Mouse (Mus musculus): ENCODE results near the gene Nip7. TPM values are rescaled to one million over a fixed set of nuclear protein-coding genes. Genes with fewer than 3 reads are reported as not detected.

Nip7 gene
- total and polyA plus RNA-seq, 3 experiments: 166 to 231 (median 226) TPM

DNA sequence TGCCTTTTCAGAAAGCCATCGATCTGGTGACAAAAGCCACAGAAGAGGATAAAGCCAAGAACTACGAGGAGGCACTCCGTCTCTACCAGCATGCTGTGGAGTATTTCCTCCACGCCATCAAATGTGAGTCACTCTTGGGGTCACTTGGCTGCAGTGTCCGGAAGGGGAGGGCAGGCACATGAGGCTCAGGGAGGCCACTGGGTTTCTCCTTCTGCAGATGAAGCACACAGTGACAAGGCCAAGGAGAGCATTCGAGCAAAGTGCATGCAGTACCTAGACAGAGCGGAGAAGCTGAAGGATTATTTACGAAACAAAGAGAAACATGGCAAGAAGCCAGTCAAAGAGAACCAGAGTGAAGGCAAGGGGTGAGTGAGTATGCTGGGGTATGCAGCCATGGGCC is 20.1 kb upstream of the Nip7 start:
- Histone ChIP-seq H3K4me1 (ENCODE audit: control insufficient read depth in 1 of 2, insufficient read depth in 2 of 2) (peaks cover 12 to 28% of the 10 kb centered on the region in 2 experiments), H3K4me3 (replicated peaks in 1 of 3; ENCODE audit: low read depth in 2 of 3, low read length in 2 of 3, poor library complexity in 1 of 3) (no peak overlapping the region), H3K9ac (ENCODE audit: insufficient read depth, low read depth) (no peak overlapping the region), H3K4me2 (ENCODE audit: insufficient read depth, low read depth, poor library complexity, severe bottlenecking) (no peak overlapping the region), H3K27ac (ENCODE audit: insufficient read depth, low read depth) (no peak overlapping the region), H3K79me2 (replicated peaks; ENCODE audit: control insufficient read depth, extremely low read depth, insufficient read depth, poor library complexity, severe bottlenecking) (peaks cover 16% of the 10 kb centered on the region; the same call in 1 of the 2 replicates), H3K27me3 (replicated peaks) (no peaks in the 10 kb centered on the region), H3K9me3 (replicated peaks; ENCODE audit: low read length) (no peaks in the 10 kb centered on the region), H3K36me3 (replicated peaks in 1 of 2; ENCODE audit: control insufficient read depth in 1 of 2, insufficient read depth in 1 of 2, low read length in 1 of 2) (peaks cover 29 to 51% of the 10 kb centered on the region in 2 experiments)
- dilution Hi-C loops (cut with MboI; ENCODE audit: extremely low pct_ligation_motif_present, extremely low pct_unique_long_range_greater_than_20kb, low sequenced_read_pairs) (no loop called here), in situ Hi-C loops (cut with MboI; ENCODE audit: low pct_ligation_motif_present, low pct_unique_long_range_greater_than_20kb, low sequenced_read_pairs) (no loop called here)
- TF ChIP-seq ZNF384 (IDR thresholded peaks at IDR 0.05; ENCODE audit: low read depth, low read length) (no peak), POLR2A (IDR thresholded peaks at IDR 0.05; ENCODE audit: low read depth, low read length) (no peak), SMC3 (IDR thresholded peaks at IDR 0.05; ENCODE audit: low read depth, low read length) (no peak), MAZ (IDR thresholded peaks at IDR 0.05; ENCODE audit: low read depth, low read length) (no peak), E2F4 (IDR thresholded peaks at IDR 0.05; ENCODE audit: insufficient replicate concordance, low read depth, low read length) (no peak), IRF4 (IDR thresholded peaks at IDR 0.05; ENCODE audit: low read depth, low read length) (no peak), MEF2A (IDR thresholded peaks at IDR 0.05; ENCODE audit: borderline replicate concordance, low read depth, low read length) (no peak), MXI1 (IDR thresholded peaks at IDR 0.05; ENCODE audit: low read depth, low read length) (no peak), ETS1 (conservative IDR thresholded peaks at IDR 0.05; ENCODE audit: low read depth, low read length) (no peak), KAT2A (IDR thresholded peaks at IDR 0.05; ENCODE audit: insufficient replicate concordance, low read length) (no peak), CTCF (conservative IDR thresholded peaks at IDR 0.05 in 1 of 2, IDR thresholded peaks at IDR 0.05 in 1 of 2; ENCODE audit: low read depth in 2 of 2, low read length in 2 of 2) (no peak), MYC (IDR thresholded peaks at IDR 0.05; ENCODE audit: low read depth, low read length) (no peak), MAFK (IDR thresholded peaks at IDR 0.05; ENCODE audit: insufficient replicate concordance, low read length) (no peak), ZC3H11A (IDR thresholded peaks at IDR 0.05; ENCODE audit: low read depth, low read length) (no peak), GABPA (IDR thresholded peaks at IDR 0.05; ENCODE audit: insufficient replicate concordance, low read depth, low read length) (no peak), UBTF (IDR thresholded peaks at IDR 0.05; ENCODE audit: low read depth, low read length) (no peak), TBP (conservative IDR thresholded peaks at IDR 0.05; ENCODE audit: low read depth, low read length) (no peak), USF2 (conservative IDR thresholded peaks at IDR 0.05; ENCODE audit: low read depth, low read length) (no peak), RCOR1 (conservative IDR thresholded peaks at IDR 0.05; ENCODE audit: low read depth, low read length) (no peak)
- no peak for DNase-seq (ENCODE audit: extremely low read depth)

- in situ Hi-C loops (cut with MboI; ENCODE audit: low pct_ligation_motif_present, low pct_unique_long_range_greater_than_20kb, low sequenced_read_pairs) (no loop called here), dilution Hi-C loops (cut with MboI; ENCODE audit: extremely low pct_ligation_motif_present, extremely low pct_unique_long_range_greater_than_20kb, low sequenced_read_pairs) (no loop called here)
- H3K4me1 ChIP-seq (ENCODE audit: control insufficient read depth in 1 of 2, insufficient read depth in 2 of 2): peaks cover 0 to 18% of the 10 kb centered on the region in 2 experiments; a peak in 2 of 4 replicates
- no peak overlapping the region for H3K4me2 ChIP-seq (ENCODE audit: insufficient read depth, low read depth, poor library complexity, severe bottlenecking)
- H3K27ac ChIP-seq (ENCODE audit: insufficient read depth, low read depth): no peak overlapping the region
- no peak overlapping the region for H3K4me3 ChIP-seq (replicated peaks in 1 of 3; ENCODE audit: low read depth in 2 of 3, low read length in 2 of 3, poor library complexity in 1 of 3)
- H3K27me3 ChIP-seq (replicated peaks): no peaks in the 10 kb centered on the region
- H3K9ac ChIP-seq (ENCODE audit: insufficient read depth, low read depth): no peak overlapping the region
- DNase-seq (ENCODE audit: extremely low read depth): no peak
- no peak for TF ChIP-seq IRF4 (IDR thresholded peaks at IDR 0.05; ENCODE audit: low read depth, low read length)
- TF ChIP-seq ETS1 (conservative IDR thresholded peaks at IDR 0.05; ENCODE audit: low read depth, low read length): no peak
- TF ChIP-seq KAT2A (IDR thresholded peaks at IDR 0.05; ENCODE audit: insufficient replicate concordance, low read length): no peak
- no peak for TF ChIP-seq PAX5 (IDR thresholded peaks at IDR 0.05; ENCODE audit: low read length)
- TF ChIP-seq BHLHE40 (IDR thresholded peaks at IDR 0.05; ENCODE audit: low read depth, low read length): no peak
- no peak for TF ChIP-seq MAZ (IDR thresholded peaks at IDR 0.05; ENCODE audit: low read depth, low read length)
- TF ChIP-seq SMC3 (IDR thresholded peaks at IDR 0.05; ENCODE audit: low read depth, low read length): no peak
- TF ChIP-seq HCFC1 (IDR thresholded peaks at IDR 0.05; ENCODE audit: low read depth, low read length): no peak
- no peaks in the 10 kb centered on the region for H3K9me3 ChIP-seq (replicated peaks; ENCODE audit: low read length)
- no peaks in the 10 kb centered on the region; the same call in 1 of the 2 replicates for H3K79me2 ChIP-seq (replicated peaks; ENCODE audit: control insufficient read depth, extremely low read depth, insufficient read depth, poor library complexity, severe bottlenecking)
- H3K36me3 ChIP-seq (replicated peaks in 1 of 2; ENCODE audit: control insufficient read depth in 1 of 2, insufficient read depth in 1 of 2, low read length in 1 of 2): peaks cover 69 to 85% of the 10 kb centered on the region in 2 experiments
Measured at GRCm38 (mm10) chr8:107040632-107041031, 16.0 kb upstream of the Nip7 start.

Measured in CH12.LX (cell line).